Mouse (Mus musculus) CD8-positive naive resting alpha-beta T cell, adult 2 months (primary cell): ENCODE measurements around the gene Scgb2b21.
"Not testable (repeated sequence)": the region's sequence is repeated elsewhere in the genome, so short reads cannot be mapped to it uniquely, and the experiment has no call there.

Source experiments
- DNase-seq, 2 experiments: peaks; one replicate each; pipeline ENCODE4 v3.0.0; 2022; ENCODE audit warnings: low read depth in 2 of 2, low spot score in 2 of 2

Gene Scgb2b21

DNA sequence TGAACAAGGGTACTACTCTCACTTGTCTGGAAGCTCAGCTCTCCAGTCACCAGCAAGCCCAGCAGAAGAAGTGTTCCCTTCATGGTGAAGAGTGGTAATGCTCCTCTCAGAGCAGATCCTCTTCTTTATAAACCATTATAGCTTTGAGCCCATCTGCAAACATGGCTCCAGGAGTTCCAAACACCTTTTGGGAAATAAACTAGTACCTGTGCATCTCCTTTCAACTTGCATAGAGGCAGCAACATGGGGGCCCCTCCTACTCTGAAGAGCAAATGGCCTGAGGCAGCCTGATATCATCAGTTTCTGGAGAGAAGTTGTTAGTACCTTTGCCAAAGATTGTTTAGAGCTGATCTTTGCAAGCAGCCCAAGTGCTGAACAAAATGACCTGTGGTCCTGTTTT lies at the start of gene Scgb2b21:
Scgb2b21 (minus strand) TSS at position 101 of the 400 bp plus-strand sequence.
- no peak for DNase-seq

DNA sequence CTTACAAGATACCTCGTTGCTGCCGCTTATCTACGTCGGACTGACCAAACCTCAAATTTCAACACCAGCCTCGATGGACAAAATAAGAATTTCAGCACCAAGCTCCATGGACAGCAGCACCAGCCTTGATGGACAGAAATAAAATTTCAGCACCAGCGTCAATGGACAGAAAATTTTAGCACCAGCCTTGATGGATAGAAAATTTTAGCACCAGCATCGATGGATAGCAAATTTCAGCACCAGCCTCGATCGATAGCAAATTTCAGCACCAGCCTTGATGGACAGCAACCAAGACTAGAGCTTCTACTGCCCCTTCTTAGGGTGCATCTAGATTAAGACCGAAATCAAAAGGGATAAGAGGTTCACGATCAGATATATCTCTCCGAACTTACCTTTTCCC lies 23.2 kb upstream of the Scgb2b21 start:
- not testable (repeated sequence) for DNase-seq
